Mouse (Mus musculus) megakaryocyte, embryonic 14.5 days (primary cell): ENCODE results near the gene Dnajc16.

Source experiments
- FLI1 ChIP-seq: IDR thresholded peaks from 2 replicates; pipeline ENCODE4 v1.6.1; 2012; ENCODE audit warnings: low read length, inconsistent platforms, mixed read lengths
- GATA1 ChIP-seq: IDR thresholded peaks from 3 replicates; pipeline ENCODE4 v1.6.1; 2012; ENCODE audit warnings: mixed read lengths, low read length, inconsistent platforms, borderline replicate concordance

GRCm38 (mm10) chr4:141736856-141737255 is 53.9 kb downstream of the Dnajc16 start:
- TF ChIP-seq GATA1 (no peak), FLI1 (no peak)
